Mouse (Mus musculus) CH12F3 (cell line): ENCODE data around the gene Orm2.

Experiments used
- in situ Hi-C: fragments of 300-500 bp; cut with MboI; formaldehyde crosslinking; loops from 2 replicates; pipeline ENCODE4 v1.14.3; 2020; ENCODE audit warnings: low sequenced_read_pairs

Orm2 gene

DNA sequence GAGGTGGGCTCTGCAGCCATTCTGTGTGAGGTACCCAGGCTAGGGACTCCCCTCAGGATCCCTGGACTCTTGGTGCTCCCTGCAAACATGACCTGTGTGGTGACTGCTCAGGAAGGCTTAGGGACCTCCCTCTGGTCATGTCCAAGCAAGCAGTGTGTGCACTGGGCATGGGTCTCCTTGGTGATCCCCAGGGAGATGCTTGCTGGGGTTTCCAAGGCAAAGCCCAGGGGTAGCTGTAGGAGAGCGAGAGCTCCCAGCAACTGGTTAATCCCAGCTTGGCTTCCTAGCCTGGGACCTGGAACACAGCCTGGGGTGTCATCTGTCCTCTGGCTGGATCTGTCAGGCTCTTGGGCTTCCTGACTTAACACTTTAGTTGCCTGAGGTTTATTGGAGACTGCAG is 13.1 kb downstream of the Orm2 start:
- in situ Hi-C loops, result no loop called here

DNA sequence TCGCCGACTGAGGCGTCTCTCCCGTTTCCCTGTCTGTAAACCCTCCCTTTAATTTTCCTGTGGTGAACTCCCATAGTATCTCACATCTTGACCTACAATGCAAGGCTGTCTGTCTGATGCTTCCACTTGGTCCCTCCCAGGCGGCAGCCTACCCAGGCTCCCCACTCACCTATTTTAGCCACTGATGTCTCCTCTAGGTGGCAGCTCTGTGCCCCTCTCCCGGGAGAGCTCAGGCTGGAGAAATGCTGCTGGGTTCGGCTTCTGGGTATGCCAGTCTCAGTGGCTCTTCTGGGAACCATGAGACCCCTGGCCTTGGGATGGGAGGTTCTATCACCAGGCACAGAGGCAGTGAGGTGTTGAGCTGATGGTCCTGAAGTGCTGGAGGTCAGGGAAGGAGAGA is 15.2 kb downstream of the Orm2 start:
- in situ Hi-C loops, result no loop called here

DNA sequence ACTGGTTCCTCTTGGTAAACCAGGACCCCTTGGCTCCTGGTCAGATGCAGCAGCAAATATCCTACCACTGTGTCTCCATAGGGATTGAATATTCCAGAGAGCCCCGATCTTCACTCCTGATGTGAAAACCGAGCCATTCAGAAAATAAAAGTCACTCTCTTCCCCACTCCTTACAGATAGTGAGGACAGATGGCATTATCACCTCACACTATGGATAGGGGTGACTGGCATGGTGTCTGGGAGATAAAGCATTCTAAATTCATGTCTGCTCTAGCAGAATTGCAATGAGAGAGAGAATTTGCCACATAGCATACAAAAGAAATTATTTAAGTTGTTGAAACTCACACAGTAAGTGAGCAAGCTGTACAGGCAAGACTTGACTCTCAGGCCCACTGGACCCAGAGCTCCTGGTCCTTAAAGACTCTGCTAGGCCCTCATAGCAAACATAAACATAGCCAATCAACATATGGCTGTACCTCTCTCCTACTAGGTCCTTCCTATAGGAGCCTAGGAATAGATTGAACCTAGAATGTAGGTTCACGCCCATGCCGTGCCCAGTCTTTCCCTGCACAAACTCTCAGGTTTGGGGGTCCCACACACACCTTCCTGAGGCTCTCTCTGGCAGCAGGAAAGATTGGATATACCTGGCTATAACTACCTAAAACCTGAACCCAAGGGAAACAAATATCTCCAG is 20.6 kb downstream of the Orm2 start:
- in situ Hi-C loops, result no loop called here

DNA sequence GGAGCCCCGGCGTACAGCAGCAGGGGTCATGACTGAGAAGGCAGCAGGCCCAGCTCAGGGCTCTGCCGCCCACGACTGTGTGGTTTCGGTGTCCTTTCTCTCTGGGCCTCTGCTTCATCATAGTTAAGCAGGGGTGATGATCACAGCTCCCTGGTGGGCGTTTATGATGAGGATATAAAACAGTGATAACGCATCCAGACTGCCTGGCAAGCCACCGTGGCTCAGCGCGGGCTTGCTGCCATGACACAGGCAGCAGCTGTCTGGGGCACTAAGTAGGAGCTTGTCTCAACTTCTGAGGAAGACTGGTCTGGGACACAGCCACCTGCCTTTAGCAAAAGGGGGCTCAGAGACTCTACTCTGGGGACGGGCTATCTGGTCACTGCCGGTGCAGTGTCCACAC is 21.2 kb downstream of the Orm2 start:
- in situ Hi-C loops, result no loop called here

DNA sequence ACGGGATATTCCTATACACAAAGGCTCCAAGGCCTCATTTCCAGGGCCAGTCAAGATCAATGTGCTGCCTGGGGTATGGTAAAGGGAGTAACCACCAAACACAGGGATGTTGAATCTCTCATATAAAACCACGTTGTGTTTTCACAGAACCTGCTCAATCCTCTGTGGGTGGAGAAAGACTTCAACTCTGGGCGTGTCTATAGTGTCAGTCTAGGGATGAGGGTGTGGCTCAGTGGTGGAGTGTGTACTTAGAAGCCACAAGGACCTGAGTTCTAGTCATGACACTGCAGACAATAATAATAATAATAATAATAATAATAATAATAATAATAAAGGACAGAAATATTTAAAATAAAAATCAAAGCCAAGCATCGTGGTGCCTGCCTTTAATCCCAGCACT is 22.0 kb downstream of the Orm2 start:
- in situ Hi-C loops, result no loop called here

DNA sequence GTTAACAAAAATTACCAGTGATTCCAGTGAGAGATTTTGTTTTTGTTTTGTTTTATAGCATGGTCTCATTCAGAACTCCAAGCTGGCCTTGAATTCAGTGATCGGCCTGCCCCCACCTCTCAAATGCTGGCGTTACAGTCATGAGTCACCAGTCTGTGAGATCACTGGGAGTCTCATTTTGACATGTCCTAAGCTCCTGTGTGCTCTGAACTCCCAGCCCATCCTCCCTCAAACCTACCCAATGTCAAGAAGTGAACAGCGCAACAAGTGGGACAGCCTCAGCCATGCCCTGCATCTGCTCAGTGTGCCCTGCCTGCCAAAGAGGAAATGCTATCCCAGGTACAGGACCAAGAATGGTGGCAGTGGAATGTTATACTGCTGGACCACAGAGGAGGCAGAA is 23.0 kb downstream of the Orm2 start:
- in situ Hi-C loops, result no loop called here

DNA sequence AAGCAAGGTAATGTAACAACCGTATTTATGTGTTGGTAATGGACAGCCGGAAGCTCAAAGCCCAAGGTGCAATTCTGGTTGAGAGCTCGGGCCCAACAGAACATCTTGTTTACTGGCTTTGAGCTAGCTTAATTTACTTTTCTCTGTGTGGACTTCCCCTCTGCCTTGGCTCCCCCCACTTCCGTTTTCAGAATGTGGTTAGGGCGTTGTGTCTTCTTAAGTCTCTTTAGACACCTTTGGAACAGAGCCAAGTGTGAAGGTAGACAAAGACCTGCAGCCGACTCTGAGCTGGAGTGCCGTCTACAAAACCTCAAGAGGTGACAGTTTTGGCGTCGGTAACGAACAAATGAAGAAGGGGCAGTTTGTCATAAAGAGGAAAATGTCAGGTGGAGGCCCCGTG is 23.5 kb downstream of the Orm2 start:
- in situ Hi-C loops, result no loop called here

DNA sequence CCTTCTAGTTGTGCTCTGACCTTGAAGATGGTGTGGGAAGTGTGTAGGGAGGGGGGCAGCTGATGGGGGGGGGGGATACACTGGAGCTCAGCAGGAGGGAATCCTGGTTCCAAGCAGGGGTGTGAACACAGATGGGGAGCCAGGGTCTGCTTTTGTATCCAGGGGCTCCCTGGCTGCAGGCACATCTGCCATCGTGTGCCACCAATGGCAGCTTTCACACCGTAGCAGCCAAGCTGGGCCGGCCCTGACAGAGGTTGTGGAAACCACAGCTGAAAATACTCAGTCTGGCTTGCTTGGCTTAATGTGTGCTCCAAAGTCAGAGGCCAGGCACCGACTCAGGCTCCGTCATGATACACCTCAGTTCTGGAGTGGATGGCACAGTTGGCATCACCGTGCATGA is 25.8 kb downstream of the Orm2 start:
- in situ Hi-C loops, result no loop called here

DNA sequence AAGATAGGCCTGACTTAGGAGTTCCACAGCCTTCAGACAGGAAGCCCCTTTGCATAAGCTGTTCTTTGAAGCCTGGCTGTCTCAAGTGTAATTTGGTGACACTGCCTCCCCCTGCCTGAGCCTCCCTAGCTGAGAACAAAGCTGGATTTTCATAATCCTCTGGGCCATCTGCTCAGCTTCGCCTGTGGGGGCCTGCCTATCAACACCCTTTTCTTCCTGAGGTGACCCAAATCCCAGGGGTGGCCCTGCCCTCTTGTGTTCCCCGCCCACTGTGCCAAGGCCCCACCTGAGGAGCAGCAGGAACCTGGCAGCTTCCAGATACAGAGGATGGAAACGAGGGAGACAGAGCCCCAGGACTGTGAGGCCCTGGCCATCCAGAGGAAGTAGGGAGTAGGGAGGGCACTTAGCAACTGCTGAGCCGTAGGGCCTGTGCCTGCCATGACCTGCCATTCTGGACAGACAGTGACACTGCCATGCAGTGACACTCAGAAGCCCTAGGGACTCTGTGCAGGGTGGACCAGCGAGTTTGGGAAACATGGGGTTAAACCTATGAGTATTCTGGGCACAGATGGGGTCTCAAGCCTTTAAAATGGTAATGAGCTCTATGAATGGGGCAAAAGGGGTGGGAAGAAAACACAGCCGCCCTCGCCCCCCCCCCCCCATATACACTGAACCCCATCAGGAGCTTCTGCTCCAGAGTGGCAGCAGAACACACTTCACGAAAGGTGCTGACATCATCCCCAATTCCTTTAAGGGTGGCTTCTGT is 27.1 kb downstream of the Orm2 start:
- in situ Hi-C loops, result no loop called here

DNA sequence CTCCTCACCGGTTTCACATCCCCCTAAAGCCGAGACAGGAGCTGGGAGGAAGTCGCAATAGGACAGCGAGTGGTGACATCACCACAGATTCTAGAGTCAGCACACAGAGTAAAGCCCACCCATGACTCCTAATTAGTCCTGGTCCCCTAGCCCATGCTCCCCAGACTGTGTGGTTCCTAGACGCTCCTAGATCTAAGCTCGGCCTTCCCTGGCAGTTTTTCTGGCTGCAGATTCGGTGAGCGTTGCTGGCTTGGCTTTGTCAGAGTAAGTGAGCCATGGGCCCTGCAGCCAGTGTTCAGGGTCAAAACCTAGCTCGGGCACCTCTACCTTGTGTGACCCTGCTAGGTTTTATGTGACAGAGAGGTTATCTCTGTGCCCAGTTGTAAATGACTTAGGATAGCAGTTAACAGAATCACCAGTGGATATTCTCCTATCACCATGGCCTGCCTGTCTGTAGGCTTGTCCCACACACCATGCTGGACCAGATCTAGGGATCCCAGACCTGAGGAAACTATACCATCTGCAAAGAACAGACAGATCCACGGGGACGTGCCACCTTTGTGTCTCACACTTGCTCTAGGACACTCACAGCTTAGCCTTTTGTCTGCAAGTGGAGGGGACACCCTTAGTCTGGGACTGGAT is 27.8 kb downstream of the Orm2 start:
- in situ Hi-C loops, result no loop called here

DNA sequence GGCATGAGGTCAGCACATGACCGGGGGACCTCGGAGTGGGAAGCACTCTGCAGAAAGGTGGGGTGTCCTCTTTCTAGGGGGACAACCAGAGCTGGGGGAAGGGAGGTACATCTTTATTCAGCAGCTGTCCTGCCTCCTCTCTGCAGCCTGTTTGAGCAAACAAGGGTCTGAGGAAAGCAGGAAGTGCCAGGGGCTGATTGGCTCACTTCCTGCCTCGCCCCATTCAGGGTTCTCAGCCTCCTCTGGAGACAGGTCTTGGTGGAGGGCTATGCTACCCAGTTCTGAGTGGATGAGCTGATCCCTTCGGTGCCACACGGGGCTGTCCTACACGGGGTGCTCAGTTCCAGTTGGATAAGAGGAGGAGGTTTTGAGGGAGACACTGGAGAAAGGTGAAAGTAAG is 29.1 kb downstream of the Orm2 start:
- in situ Hi-C loops, result no loop called here

DNA sequence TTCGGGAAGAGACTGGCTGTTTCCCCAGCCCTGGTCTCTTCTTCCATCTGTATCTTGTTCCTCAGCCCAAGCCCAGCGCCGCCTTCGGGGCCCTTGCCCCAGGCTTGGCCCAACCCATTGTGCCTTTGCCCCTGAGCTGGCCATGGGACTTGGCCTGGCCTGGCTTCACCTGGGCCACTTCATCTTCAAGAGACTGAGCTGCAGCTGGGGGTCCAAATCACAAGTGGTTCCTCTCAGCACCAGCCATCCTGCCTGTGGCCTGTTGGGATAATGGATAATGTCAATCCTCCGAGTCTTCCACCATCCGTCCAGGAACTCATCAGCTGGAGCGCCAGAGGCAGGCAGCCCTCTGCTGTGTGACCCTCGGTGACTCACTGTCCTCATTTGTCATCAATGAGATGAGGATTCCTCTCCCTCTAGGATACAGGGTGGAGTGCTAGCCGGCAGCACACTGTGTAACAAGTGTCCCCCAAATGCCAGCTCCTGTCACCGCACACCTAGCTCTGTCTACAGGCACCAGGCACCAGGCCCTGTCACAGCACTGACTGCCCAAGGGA is 35.8 kb downstream of the Orm2 start:
- in situ Hi-C loops, result no loop called here

DNA sequence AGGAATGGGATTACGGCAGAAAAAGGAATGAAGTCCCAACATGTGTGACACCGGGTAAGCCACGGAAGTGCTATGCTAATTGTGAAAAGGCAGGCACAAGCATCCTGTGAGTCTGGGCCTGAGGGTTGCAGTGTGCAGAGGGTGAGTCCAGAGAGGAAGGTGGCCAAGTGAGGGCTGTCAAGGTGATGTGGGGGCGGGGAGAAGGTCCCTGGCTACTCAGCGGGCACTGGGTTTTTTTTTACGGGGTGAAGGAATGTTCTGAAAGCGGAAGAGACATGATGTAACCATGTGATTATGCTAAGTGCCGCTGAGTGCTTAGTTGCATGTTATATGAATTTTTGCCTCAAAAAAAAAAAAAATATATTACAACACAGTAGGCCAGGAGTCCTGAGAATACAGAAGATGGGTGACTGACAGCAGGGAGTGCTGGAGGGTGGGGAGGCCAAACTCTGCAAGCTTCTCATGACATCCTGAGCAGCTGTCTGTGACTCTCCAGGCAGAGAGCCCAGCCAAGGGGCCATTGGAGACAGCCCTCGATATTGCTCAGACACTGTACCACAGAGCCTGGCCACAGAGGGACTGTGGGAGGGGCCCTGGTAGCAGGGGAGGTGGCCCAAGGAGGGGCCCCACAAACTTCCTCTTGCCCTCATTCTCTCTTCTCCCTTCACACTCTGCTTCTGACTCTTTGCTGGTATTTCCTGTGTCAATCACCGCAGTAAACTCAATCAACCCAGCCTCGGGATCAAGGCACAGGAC is 36.8 kb downstream of the Orm2 start:
- in situ Hi-C loops, result no loop called here

DNA sequence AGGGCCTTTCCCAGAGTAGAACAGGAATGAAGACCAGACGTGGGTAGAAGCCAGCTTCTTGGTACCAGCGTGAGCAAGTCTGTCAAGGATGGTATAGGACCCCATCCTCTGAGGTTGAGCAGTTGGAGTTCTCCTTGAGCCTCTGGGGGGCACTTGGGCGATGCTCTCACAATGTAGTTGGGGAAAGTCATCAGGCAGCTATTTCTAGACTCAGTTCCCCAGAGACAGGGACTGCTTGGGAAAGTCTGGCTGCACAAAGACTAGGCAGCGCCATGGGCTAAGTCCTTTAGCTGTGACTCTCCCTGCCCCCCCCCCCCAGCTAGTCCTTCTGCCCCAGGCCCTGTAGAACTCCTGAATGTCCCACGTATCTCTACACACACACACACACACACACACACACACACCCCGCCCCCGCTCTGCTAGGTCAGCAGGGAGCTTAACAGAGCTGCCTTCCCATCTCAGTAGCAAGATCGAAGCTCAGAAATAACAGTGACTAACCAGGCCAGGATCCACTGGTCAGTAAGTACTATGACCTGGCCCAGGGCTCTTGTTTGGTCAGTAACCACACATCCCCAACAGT is 37.5 kb downstream of the Orm2 start:
- in situ Hi-C loops, result no loop called here

DNA sequence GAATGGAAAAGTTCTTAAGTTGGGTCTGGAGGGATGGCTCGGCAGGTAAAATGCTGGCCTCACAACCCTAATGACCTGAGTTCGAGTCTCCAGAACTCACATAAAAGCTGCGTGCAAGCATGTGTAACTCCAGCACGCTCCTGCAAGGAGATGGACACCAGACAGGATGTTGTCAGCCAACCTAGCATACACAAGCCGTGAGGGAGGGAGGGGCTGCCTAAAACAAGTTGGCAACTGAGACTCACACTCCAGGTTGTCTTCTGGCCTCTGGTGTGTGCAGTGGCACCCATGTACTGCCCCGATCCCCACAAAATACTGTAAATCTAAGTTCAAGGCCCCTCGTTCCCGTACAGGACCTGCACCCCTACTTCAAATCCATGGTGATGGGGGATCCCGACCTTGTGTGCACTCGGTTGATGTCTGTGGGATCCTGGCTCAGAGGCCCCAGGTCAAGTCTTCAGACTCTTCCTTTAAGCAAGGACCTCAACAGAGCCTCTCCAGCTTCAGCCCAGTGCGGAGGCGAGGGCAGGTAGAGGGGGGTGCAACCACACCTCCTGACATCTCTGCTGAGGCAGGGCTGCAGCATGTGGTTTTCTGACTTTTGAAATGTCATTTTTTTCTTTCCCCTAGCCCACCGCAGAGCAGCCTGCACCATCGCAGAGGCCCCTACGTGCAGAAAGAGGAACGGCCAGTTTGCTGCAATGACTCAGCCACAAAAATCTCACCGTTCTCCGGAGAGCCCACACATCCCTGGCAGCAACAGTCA is 38.5 kb downstream of the Orm2 start:
- in situ Hi-C loops, result no loop called here

DNA sequence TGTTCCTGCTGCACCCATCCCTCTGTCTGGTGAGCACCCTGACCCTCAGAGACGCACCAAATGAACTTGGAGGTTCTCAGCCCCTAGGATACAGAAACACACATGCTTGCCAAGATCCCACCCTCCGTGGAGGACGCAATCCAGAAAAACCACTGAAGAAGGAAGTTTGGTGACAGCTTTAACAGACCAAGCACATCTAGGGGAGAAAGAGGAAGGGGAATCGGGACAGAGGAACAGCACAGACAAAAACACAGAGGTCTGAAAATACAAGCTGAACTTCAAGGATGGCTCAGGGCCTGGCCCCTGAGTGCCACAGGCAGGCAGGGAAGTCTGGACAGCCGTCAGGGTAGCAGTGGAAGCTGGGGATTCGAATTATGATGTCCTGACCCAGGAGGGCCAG is 39.4 kb downstream of the Orm2 start:
- in situ Hi-C loops, result no loop called here

DNA sequence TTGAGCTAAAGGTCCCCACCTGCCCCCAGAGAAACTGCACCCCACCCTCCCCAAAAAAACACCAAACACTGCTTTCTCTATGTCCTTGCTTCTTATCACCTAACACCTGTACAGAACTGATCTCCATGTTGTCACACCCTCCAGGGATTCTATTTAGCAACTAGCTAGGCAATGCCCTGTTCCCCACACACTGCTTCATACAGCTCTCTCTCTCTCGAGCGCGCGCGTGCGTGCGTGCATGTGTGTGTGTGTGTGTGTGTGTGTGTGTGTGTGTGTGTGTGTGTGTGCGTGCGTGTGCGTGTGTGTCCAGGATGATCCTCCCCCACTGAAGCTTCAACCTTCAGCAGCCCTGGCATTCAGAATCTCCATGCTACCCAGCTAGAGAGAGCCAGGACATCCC is 39.8 kb downstream of the Orm2 start:
- in situ Hi-C loops, result no loop called here

DNA sequence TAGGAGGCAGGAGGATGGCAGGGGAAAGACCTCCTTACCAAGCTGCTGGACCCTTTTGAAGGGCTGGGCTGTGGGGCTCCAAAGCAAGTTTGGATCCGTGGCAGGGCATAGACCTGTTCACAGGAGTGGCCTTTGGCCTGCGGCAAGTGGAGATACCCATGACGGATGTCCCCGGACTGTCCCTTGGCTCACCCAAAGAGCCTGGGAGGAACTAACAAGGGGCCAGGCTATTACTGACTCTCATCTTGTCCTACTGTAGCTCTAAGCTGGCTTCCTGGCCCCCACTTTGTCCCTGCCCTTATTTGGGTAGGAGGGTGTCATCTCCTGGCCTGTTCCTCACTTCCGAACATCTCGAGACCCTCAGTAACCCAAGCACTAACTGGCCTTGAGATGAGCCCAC is 40.3 kb downstream of the Orm2 start:
- in situ Hi-C loops, result no loop called here

DNA sequence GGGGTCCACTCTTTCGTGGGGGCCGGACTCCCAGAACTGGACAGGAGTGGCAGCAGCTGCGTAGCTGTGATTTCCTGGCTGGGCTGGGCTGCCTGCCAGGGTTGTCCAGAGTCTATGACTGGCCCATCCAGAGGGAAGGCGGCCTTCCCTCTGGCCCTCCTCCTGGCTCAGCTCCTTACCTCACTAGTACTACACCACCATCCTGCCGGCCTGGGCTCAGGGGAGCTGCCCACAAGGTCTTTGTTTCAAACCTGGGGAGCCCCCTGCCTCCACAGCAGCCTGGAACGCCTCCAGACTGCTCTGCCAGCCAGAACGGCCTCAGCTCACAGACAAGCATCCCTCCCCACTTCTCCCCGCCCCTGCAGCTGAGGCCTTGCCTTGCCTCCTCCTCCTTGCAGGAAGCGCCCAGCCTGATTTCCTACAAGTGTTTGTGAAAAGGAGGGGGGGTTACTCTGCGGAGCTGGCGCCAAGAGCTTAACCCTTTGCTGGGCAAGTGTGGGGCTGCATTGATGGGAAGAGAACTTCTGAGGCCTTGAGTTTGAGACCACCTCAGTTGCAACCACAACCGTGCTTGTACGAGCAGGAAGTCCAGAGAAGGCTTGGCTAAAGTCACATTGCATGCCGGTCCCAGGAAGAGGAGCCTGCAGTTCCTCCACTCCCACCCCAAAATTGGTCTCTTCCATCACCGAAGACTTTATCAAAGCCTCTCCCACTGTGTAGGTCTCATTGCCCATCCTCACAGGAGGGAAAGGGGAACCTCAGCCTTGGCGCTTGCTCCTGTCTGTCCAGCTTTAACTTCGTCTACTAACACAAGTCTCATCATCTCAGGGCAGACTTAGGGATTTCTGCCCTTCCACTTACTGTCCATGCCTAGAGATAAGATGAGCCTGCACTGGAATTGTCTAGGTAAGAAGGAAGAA is 41.1 kb downstream of the Orm2 start, which contains the start of gene Akna:
TSS of gene Akna (minus strand) at position 315 of the 920 bp plus-strand sequence.
- in situ Hi-C loops, result no loop called here
